Mouse (Mus musculus): ENCODE results near the gene Ank2. TPM values are rescaled to one million over a fixed set of nuclear protein-coding genes. Genes with fewer than 3 reads are reported as not detected.

The Ank2 gene
- polyA plus RNA-seq, 1 experiment from 2014 or later: 3.9 TPM

- Histone ChIP-seq H3K27me3 (replicated peaks; ENCODE audit: insufficient read depth, low read length) (no peaks in the 10 kb centered on the region), H3K4me1 (ENCODE audit: insufficient read depth, low read depth, low read length) (no peaks in the 10 kb centered on the region), H3K4me2 (replicated peaks; ENCODE audit: low read depth, low read length) (no peak overlapping the region), H3K27ac (ENCODE audit: low read length) (no peak overlapping the region), H3K9ac (replicated peaks; ENCODE audit: low read depth) (no peak overlapping the region), H3K9me3 (ENCODE audit: low read length) (no peaks in the 10 kb centered on the region), H3K4me3 (ENCODE audit: low read depth, low read length) (no peak overlapping the region), H3K36me3 (ENCODE audit: insufficient read depth, low read length) (no peaks in the 10 kb centered on the region)
- no peak; the same call in 1 of the 2 replicates for ATAC-seq
- WGBS: 74% methylated on average over 9 of the region's 9 CpGs
- TF ChIP-seq CTCF (IDR thresholded peaks at IDR 0.05): no peak; the same call in 1 of the 2 replicates
- no peak for TF ChIP-seq EP300 (IDR thresholded peaks at IDR 0.05)
- no peak for DNase-seq (ENCODE audit: low spot score)
Measured at GRCm38 (mm10) chr3:127004860-127005633, 494.1 kb downstream of the Ank2 start.

- H3K9me3 ChIP-seq (ENCODE audit: low read length): no peaks in the 10 kb centered on the region
- ATAC-seq: no peak
- WGBS: 87% methylated on average over 11 of the region's 11 CpGs
- no peaks in the 10 kb centered on the region for H3K27me3 ChIP-seq (replicated peaks; ENCODE audit: insufficient read depth, low read length)
- H3K9ac ChIP-seq (replicated peaks; ENCODE audit: low read depth): no peak overlapping the region
- H3K4me3 ChIP-seq (ENCODE audit: low read depth, low read length): no peak overlapping the region
- H3K4me2 ChIP-seq (replicated peaks; ENCODE audit: low read depth, low read length): no peak overlapping the region
- no peak overlapping the region for H3K27ac ChIP-seq (ENCODE audit: low read length)
- no peak for TF ChIP-seq EP300 (IDR thresholded peaks at IDR 0.05)
- TF ChIP-seq CTCF (IDR thresholded peaks at IDR 0.05): no peak
- no peaks in the 10 kb centered on the region for H3K4me1 ChIP-seq (ENCODE audit: insufficient read depth, low read depth, low read length)
- no peak for DNase-seq (ENCODE audit: low spot score)
- no peaks in the 10 kb centered on the region for H3K36me3 ChIP-seq (ENCODE audit: insufficient read depth, low read length)
Measured at GRCm38 (mm10) chr3:127003946-127004345, 495.2 kb downstream of the Ank2 start.

- Histone ChIP-seq H3K36me3 (ENCODE audit: insufficient read depth, low read length) (no peaks in the 10 kb centered on the region), H3K4me1 (ENCODE audit: insufficient read depth, low read depth, low read length) (no peaks in the 10 kb centered on the region), H3K27ac (ENCODE audit: low read length) (no peak overlapping the region), H3K9me3 (ENCODE audit: low read length) (no peaks in the 10 kb centered on the region), H3K27me3 (replicated peaks; ENCODE audit: insufficient read depth, low read length) (no peaks in the 10 kb centered on the region), H3K4me3 (ENCODE audit: low read depth, low read length) (no peak overlapping the region), H3K4me2 (replicated peaks; ENCODE audit: low read depth, low read length) (peak overlapping the region; percentile 43), H3K9ac (replicated peaks; ENCODE audit: low read depth) (no peak overlapping the region)
- DNase-seq (ENCODE audit: low spot score) (no peak), ATAC-seq (no peak)
- WGBS: 18% methylated on average over 6 of the region's 8 CpGs
- TF ChIP-seq CTCF (IDR thresholded peaks at IDR 0.05): no peak
- TF ChIP-seq EP300 (IDR thresholded peaks at IDR 0.05): no peak
Measured at GRCm38 (mm10) chr3:126998742-126999112, 500.4 kb downstream of the Ank2 start.

GRCm38 (mm10) chr3:126998008-126998741 lies 501.0 kb downstream of the Ank2 start:
- 0 out of 2 replicates have a peak overlapping the region, but pooled peaks have one; percentile 17 for H3K4me3 ChIP-seq (ENCODE audit: low read depth, low read length)
- no peak overlapping the region for H3K27ac ChIP-seq (ENCODE audit: low read length)
- H3K9ac ChIP-seq (replicated peaks; ENCODE audit: low read depth): no peak overlapping the region
- 16% methylated on average over 12 of the region's 12 CpGs for WGBS
- TF ChIP-seq CTCF (IDR thresholded peaks at IDR 0.05) (no peak), EP300 (IDR thresholded peaks at IDR 0.05) (no peak)
- ATAC-seq (peak; percentile 73), DNase-seq (ENCODE audit: low spot score) (peak; percentile 39)
- H3K36me3 ChIP-seq (ENCODE audit: insufficient read depth, low read length): no peaks in the 10 kb centered on the region
- no peaks in the 10 kb centered on the region for H3K4me1 ChIP-seq (ENCODE audit: insufficient read depth, low read depth, low read length)
- H3K9me3 ChIP-seq (ENCODE audit: low read length): no peaks in the 10 kb centered on the region
- peak overlapping the region; percentile 43 for H3K4me2 ChIP-seq (replicated peaks; ENCODE audit: low read depth, low read length)
- H3K27me3 ChIP-seq (replicated peaks; ENCODE audit: insufficient read depth, low read length): no peaks in the 10 kb centered on the region

- no peak overlapping the region for H3K9ac ChIP-seq (replicated peaks; ENCODE audit: low read depth)
- H3K9me3 ChIP-seq (ENCODE audit: low read length): no peaks in the 10 kb centered on the region
- TF ChIP-seq EP300 (IDR thresholded peaks at IDR 0.05) (no peak), CTCF (IDR thresholded peaks at IDR 0.05) (peak; percentile 45)
- no peaks in the 10 kb centered on the region for H3K27me3 ChIP-seq (replicated peaks; ENCODE audit: insufficient read depth, low read length)
- DNase-seq (ENCODE audit: low spot score): no peak
- H3K4me2 ChIP-seq (replicated peaks; ENCODE audit: low read depth, low read length): peak overlapping the region; percentile 43
- 0 out of 2 replicates have a peak overlapping the region, but pooled peaks have one; percentile 17 for H3K4me3 ChIP-seq (ENCODE audit: low read depth, low read length)
- H3K27ac ChIP-seq (ENCODE audit: low read length): no peak overlapping the region
- WGBS: 22% methylated on average over 17 of the region's 17 CpGs
- no peaks in the 10 kb centered on the region for H3K36me3 ChIP-seq (ENCODE audit: insufficient read depth, low read length)
- H3K4me1 ChIP-seq (ENCODE audit: insufficient read depth, low read depth, low read length): no peaks in the 10 kb centered on the region
- no peak for ATAC-seq
Measured at GRCm38 (mm10) chr3:126997391-126998007, 501.7 kb downstream of the Ank2 start.

GRCm38 (mm10) chr3:126996721-126997120 lies 502.4 kb downstream of the Ank2 start:
- Histone ChIP-seq H3K27ac (ENCODE audit: low read length) (no peak overlapping the region), H3K4me1 (ENCODE audit: insufficient read depth, low read depth, low read length) (no peaks in the 10 kb centered on the region), H3K4me2 (replicated peaks; ENCODE audit: low read depth, low read length) (no peak overlapping the region), H3K4me3 (ENCODE audit: low read depth, low read length) (no peak overlapping the region), H3K36me3 (ENCODE audit: insufficient read depth, low read length) (no peaks in the 10 kb centered on the region), H3K9ac (replicated peaks; ENCODE audit: low read depth) (no peak overlapping the region), H3K27me3 (replicated peaks; ENCODE audit: insufficient read depth, low read length) (no peaks in the 10 kb centered on the region), H3K9me3 (ENCODE audit: low read length) (no peaks in the 10 kb centered on the region)
- WGBS: 74% methylated on average over 8 of the region's 8 CpGs
- no peak for ATAC-seq
- DNase-seq (ENCODE audit: low spot score): no peak
- TF ChIP-seq CTCF (IDR thresholded peaks at IDR 0.05) (no peak), EP300 (IDR thresholded peaks at IDR 0.05) (no peak)

All from lung, postnatal 0 days (tissue).